Mouse (Mus musculus) small intestine, adult 2 months (tissue): ENCODE results near the gene Sec23b. TPM values are rescaled to one million over a fixed set of nuclear protein-coding genes. Genes with fewer than 3 reads are reported as not detected.

Source experiments
- H3K27ac ChIP-seq: fragments of 200-500 bp; 2 replicates; pipeline ENCODE4 v1.5.1; 2012; ENCODE audit warnings: low read depth, low read length, control low read depth, inconsistent platforms; ENCODE audit not compliant: insufficient read depth
- H3K27me3 ChIP-seq: fragments of 200-500 bp; 2 replicates; pipeline ENCODE4 v1.6.1; 2012; ENCODE audit warnings: mild to moderate bottlenecking, moderate library complexity, low read length, inconsistent platforms; ENCODE audit not compliant: control insufficient read depth, insufficient read depth
- H3K36me3 ChIP-seq: fragments of 200-500 bp; 2 replicates; pipeline ENCODE4 v1.6.1; 2012; ENCODE audit warnings: mild to moderate bottlenecking, low read length, control low read depth, inconsistent platforms; ENCODE audit not compliant: control insufficient read depth, insufficient read depth
- H3K4me1 ChIP-seq: fragments of 200-500 bp; 2 replicates; pipeline ENCODE4 v1.6.1; 2012; ENCODE audit warnings: low read length, inconsistent platforms, mixed read lengths; ENCODE audit not compliant: control insufficient read depth, insufficient read depth, insufficient read length
- H3K4me3 ChIP-seq: fragments of 200-500 bp; 2 replicates; pipeline ENCODE4 v1.5.1; 2012; ENCODE audit warnings: low read depth, mild to moderate bottlenecking, control low read depth, inconsistent platforms, low read length, moderate library complexity
- CTCF ChIP-seq: fragments of 200-500 bp; IDR thresholded peaks from 2 replicates; pipeline ENCODE4 v1.5.1; 2012; ENCODE audit warnings: low read depth, mild to moderate bottlenecking, control low read depth, inconsistent platforms, low read length, moderate library complexity, mixed read lengths; ENCODE audit not compliant: insufficient replicate concordance, insufficient read length; ENCODE audit errors: extremely low read depth
- POLR2A ChIP-seq: fragments of 200-500 bp; IDR thresholded peaks from 2 replicates; pipeline ENCODE4 v1.6.1; 2012; ENCODE audit warnings: low read depth, mild to moderate bottlenecking, control low read depth, inconsistent platforms, low read length, moderate library complexity
- WGBS: fragments of 180-500 bp; shearing (Covaris S2); methylation state at CpG from one replicate; pipeline ENCODE4 v1.1.7; 2018; 5-methylcytosine and 5-hydroxymethylcytosine counted together
- polyA plus RNA-seq: library from polyadenylated mRNA; depleted of rRNA; stranded (reverse); fragments of >200 nt; gene quantifications from 2 replicates; pipeline ENCODE4 v1.2.3, GENCODE M21; 2012; rRNA removed

The Sec23b gene
- 25.5 and 36.5 TPM in 2 replicates for polyA plus RNA-seq

- peak; percentile 77 for TF ChIP-seq POLR2A
- TF ChIP-seq CTCF = no peak
- Histone ChIP-seq H3K27me3 (no peaks in the 10 kb centered on the region), H3K36me3 (peaks cover 9% of the 10 kb centered on the region), H3K27ac (peak within 1 kb of the TSS; percentile 79), H3K4me3 (peak within 1 kb of the TSS; percentile 89), H3K4me1 (peaks cover 3% of the 10 kb centered on the region; the same call in 1 of the 2 replicates)
- under 1% methylated on average over 44 of the region's 44 CpGs for WGBS
Measured at GRCm38 (mm10) chr2:144555820-144556552, at the start of gene Sec23b. Gene Sec23b (plus strand): TSS chr2:144556229.

DNA sequence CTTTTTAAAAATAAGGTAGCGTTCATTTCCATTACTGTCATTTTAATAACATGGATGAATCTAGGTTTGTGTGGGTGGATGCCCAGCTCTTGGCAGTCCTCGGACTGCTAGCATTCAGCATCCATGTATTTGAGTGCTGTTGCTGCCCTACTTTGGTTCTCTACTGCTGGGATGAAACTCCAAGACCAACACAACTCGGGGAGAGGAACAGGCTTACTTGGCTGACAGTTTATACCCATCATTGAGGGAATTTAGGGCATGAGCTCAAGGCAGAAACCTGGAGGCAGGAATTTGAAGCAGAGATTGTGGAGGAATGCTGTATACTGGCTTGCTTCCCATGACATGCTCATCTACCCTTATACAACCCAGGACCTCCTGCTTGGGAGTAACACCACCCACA lies 41.4 kb upstream of the Sec23b start:
- Histone ChIP-seq H3K36me3 (no peaks in the 10 kb centered on the region), H3K4me3 (no peak overlapping the region), H3K4me1 (no peaks in the 10 kb centered on the region), H3K27me3 (no peaks in the 10 kb centered on the region; the same call in 1 of the 2 replicates), H3K27ac (no peak overlapping the region)
- WGBS = 81% methylated on average over 3 of the region's 3 CpGs
- TF ChIP-seq POLR2A (no peak), CTCF (no peak)

- no peak for TF ChIP-seq POLR2A
- TF ChIP-seq CTCF = no peak
- whole genome bisulfite sequencing = 46% methylated on average over 3 of the region's 3 CpGs
Measured at GRCm38 (mm10) chr2:144519772-144520171, 36.3 kb upstream of the Sec23b start.

DNA sequence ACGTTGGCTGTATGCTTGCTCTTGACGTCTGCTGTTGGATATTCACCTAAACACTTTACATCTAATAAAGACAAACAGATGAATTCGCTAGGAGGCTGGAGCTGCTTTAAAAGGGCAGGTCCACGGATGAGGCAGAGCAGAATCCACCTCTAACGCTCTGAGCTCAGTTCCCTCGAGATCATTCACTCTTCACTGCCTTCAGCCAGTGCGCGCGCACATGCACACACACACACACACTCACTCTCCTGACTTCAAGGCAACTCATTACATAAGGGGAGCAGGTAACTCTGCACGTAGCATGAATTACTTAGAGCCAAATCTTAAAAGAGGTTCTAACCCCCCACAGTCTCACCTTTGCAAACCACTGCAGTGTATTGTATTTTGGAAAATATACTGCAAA lies 30.2 kb upstream of the Sec23b start:
- no peaks in the 10 kb centered on the region for H3K27me3 ChIP-seq
- WGBS = 50% methylated on average over 10 of the region's 10 CpGs
- H3K36me3 ChIP-seq = no peaks in the 10 kb centered on the region
- H3K4me1 ChIP-seq = peaks cover 2% of the 10 kb centered on the region; the same call in 1 of the 2 replicates
- no peak overlapping the region for H3K4me3 ChIP-seq
- no peak overlapping the region for H3K27ac ChIP-seq
- TF ChIP-seq CTCF = no peak
- TF ChIP-seq POLR2A = no peak

More at GRCm38 (mm10) chr2:144519772-144520171, 36.3 kb upstream of the Sec23b start:
- Histone ChIP-seq H3K27ac (no peak overlapping the region), H3K4me1 (no peaks in the 10 kb centered on the region), H3K4me3 (no peak overlapping the region), H3K27me3 (no peaks in the 10 kb centered on the region), H3K36me3 (no peaks in the 10 kb centered on the region)

DNA sequence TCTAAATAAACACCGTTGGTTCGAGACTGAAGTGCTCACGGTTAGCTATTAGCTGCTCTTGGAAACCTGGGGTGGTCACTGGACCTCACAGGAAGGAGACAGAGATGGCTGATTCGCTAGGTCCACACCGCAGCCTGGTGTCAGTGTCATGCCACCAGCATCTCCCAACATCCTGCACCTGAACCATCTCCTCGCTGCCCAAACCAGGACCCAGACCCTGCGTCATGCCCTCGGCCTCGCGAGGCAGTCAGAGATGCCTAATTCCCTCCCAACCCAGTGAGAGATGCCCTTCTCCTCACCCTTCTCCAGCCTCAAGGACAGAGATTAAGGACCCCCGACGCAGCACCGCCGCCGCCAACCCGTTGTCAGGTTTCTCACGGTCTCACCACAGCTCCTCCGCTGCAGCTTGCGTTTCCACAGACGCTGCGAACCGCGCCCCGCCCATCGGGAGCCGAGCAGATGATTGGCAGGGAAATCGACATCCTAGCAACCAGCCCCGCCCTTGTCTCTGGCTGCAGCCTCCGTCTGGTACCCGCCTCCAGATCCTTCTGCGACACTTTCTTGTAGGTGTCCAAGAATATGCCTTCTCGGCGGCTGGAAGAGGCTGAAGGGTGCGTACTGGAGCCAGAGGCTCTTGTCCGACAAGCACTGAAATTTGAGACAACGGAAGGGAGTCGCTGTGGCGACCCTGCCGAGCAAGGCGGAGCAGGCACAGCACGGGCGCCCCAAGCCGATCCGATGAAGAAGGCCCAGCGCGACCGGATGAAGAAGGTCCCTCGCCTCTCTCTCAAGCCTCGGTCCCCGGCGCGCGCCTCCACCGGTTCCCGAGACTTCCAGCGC lies 28.8 kb upstream of the Sec23b start, which contains the start of the genes Dzank1 and Polr3f:
TSS of gene Dzank1 (minus strand) at position 434 of the 840 bp plus-strand sequence.
TSS of gene Polr3f (plus strand) at position 738 of the 840 bp plus-strand sequence.
- peaks cover 5% of the 10 kb centered on the region for H3K36me3 ChIP-seq
- TF ChIP-seq POLR2A (peak; percentile 37), CTCF (no peak)
- H3K27me3 ChIP-seq = no peaks in the 10 kb centered on the region
- under 1% methylated on average over 56 of the region's 56 CpGs for WGBS
- H3K4me3 ChIP-seq = peak within 1 kb of the TSS; percentile 81
- peak within 1 kb of the TSS; percentile 90 for H3K27ac ChIP-seq
- H3K4me1 ChIP-seq = peaks cover 2% of the 10 kb centered on the region; the same call in 1 of the 2 replicates

GRCm38 (mm10) chr2:144527821-144528174 lies 28.2 kb upstream of the Sec23b start:
- under 1% methylated on average over 25 of the region's 25 CpGs for WGBS
- peaks cover 2% of the 10 kb centered on the region; the same call in 1 of the 2 replicates for H3K4me1 ChIP-seq
- H3K27ac ChIP-seq = 0 out of 2 replicates have a peak overlapping the region, but pooled peaks have one; percentile 90
- peaks cover 8% of the 10 kb centered on the region for H3K36me3 ChIP-seq
- TF ChIP-seq POLR2A (no peak), CTCF (no peak)
- H3K27me3 ChIP-seq = no peaks in the 10 kb centered on the region
- H3K4me3 ChIP-seq = peak overlapping the region; percentile 81

DNA sequence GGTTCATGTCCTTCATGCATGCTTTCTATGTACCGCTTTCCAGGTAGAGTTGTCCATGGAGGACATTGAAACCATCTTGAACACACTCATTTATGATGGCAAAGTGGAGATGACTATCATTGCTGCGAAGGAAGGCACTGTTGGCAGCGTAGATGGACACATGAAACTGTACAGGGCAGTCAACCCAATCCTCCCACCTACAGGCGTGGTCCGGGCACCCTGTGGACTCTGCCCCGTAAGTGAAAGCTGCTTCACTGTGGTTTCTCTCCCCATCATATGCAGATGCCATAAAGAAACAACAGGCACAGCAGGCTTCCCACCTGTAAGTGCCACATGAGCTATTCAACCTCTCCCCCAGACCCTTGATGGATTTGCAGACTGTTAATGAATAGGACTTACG lies 18.9 kb upstream of the Sec23b start:
- Histone ChIP-seq H3K27me3 (no peaks in the 10 kb centered on the region), H3K27ac (no peak overlapping the region), H3K4me1 (no peaks in the 10 kb centered on the region), H3K36me3 (peaks cover 61% of the 10 kb centered on the region), H3K4me3 (no peak overlapping the region)
- TF ChIP-seq POLR2A = no peak
- no peak for TF ChIP-seq CTCF
- 83% methylated on average over 7 of the region's 7 CpGs for WGBS
